Mouse (Mus musculus): ENCODE measurements around the gene Tcf23. TPM values are rescaled to one million over a fixed set of nuclear protein-coding genes. Genes with fewer than 3 reads are reported as not detected.

Gene Tcf23
- polyA plus RNA-seq, 1 experiment: not detected

GRCm38 (mm10) chr5:30934725-30935461, 33.6 kb upstream of the Tcf23 start:
- H3K4me1 ChIP-seq (ENCODE audit: control insufficient read depth, insufficient read depth, insufficient read length, low read length): no peaks in the 10 kb centered on the region
- H3K27ac ChIP-seq (replicated peaks; ENCODE audit: low read depth, low read length): no peak overlapping the region
- H3K4me3 ChIP-seq (ENCODE audit: insufficient read depth, low read depth, low read length): no peak overlapping the region

DNA sequence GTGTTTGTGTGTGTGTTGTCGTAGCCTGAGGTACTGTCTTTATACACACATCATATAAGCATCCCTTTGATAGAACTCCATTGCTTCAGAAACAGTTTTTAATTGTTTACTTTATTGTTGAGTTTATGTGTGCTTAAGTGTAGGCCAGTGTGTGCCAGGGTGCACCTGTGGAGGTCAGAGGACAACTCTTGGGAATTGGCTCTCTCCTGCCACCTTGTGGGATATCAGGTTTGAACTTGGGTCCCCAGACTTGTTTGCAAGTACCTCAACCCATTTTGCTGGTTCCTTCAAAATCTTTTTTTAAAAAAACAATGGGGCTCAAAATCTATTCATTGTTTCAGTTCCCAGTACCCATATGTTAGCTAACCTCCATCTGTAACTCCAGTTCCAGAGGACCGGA, 25.5 kb upstream of the Tcf23 start:
- no peak overlapping the region for H3K27ac ChIP-seq (replicated peaks; ENCODE audit: low read depth, low read length)
- 0 out of 2 replicates have a peak, but pooled peaks cover 4% of the 10 kb centered on the region for H3K4me1 ChIP-seq (ENCODE audit: control insufficient read depth, insufficient read depth, insufficient read length, low read length)
- no peak overlapping the region for H3K4me3 ChIP-seq (ENCODE audit: insufficient read depth, low read depth, low read length)

- Histone ChIP-seq H3K4me3 (ENCODE audit: insufficient read depth, low read depth, low read length) (no peak overlapping the region), H3K4me1 (ENCODE audit: control insufficient read depth, insufficient read depth, insufficient read length, low read length) (0 out of 2 replicates have a peak, but pooled peaks cover 10% of the 10 kb centered on the region), H3K27ac (replicated peaks; ENCODE audit: low read depth, low read length) (no peak overlapping the region)
Measured at GRCm38 (mm10) chr5:30944344-30944743, 24.1 kb upstream of the Tcf23 start.

- H3K4me1 ChIP-seq (ENCODE audit: control insufficient read depth, insufficient read depth, insufficient read length, low read length): 0 out of 2 replicates have a peak, but pooled peaks cover 10% of the 10 kb centered on the region
- no peak within 1 kb of the TSS for H3K27ac ChIP-seq (replicated peaks; ENCODE audit: low read depth, low read length)
- peak within 1 kb of the TSS; percentile 46 for H3K4me3 ChIP-seq (ENCODE audit: insufficient read depth, low read depth, low read length)
Measured at GRCm38 (mm10) chr5:30944956-30945781, 23.3 kb upstream of the Tcf23 start, which contains the start of gene Cgref1. Gene Cgref1, minus strand, starts transcription at chr5:30945591.

- peaks cover 20% of the 10 kb centered on the region for H3K4me1 ChIP-seq (ENCODE audit: control insufficient read depth, insufficient read depth, insufficient read length, low read length)
- peak overlapping the region; percentile 72 for H3K27ac ChIP-seq (replicated peaks; ENCODE audit: low read depth, low read length)
- H3K4me3 ChIP-seq (ENCODE audit: insufficient read depth, low read depth, low read length): no peak overlapping the region
Measured at GRCm38 (mm10) chr5:30948620-30949019, 19.8 kb upstream of the Tcf23 start.

DNA sequence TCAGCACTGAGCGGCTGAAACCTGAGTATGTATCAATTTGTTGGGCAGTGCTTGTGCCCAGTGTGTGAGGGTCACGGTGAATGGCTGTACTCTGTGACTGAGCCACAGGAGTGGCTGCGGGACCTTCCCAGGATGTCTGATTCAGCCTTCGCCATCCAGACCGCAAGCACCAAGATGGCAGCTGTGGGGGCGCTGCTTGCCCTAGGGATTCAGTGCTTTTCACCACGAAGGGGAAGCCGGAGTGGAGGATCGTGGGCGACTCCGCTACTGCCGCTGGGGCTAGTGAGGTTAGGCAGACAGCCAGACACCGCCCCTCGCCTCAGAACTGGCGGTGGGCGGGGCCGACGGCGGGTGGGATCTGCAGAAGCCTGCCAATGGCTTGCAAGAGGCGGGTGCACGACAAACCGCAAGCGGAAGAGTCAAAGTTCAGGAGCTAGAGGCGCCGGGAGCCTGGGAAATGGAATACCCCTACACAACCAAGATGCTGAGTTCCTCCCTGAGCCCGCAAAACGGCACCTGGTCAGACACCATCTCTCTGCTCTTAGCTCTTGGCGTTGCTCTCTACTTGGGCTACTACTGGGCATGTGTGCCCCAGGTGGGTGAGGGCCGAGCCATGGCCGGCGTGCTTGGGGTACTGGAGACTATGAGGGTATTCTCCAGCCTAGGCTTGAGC, 18.7 kb upstream of the Tcf23 start:
- Histone ChIP-seq H3K27ac (replicated peaks; ENCODE audit: low read depth, low read length) (peak overlapping the region; percentile 72), H3K4me1 (ENCODE audit: control insufficient read depth, insufficient read depth, insufficient read length, low read length) (peaks cover 20% of the 10 kb centered on the region), H3K4me3 (ENCODE audit: insufficient read depth, low read depth, low read length) (peak overlapping the region; percentile 84)

- Histone ChIP-seq H3K27ac (replicated peaks; ENCODE audit: low read depth, low read length) (0 out of 2 replicates have a peak overlapping the region, but pooled peaks have one; percentile 29), H3K4me1 (ENCODE audit: control insufficient read depth, insufficient read depth, insufficient read length, low read length) (peaks cover 18% of the 10 kb centered on the region), H3K4me3 (ENCODE audit: insufficient read depth, low read depth, low read length) (peak overlapping the region; percentile 84)
Measured at GRCm38 (mm10) chr5:30950451-30950850, 18.0 kb upstream of the Tcf23 start.

- peaks cover 16% of the 10 kb centered on the region for H3K4me1 ChIP-seq (ENCODE audit: control insufficient read depth, insufficient read depth, insufficient read length, low read length)
- H3K4me3 ChIP-seq (ENCODE audit: insufficient read depth, low read depth, low read length): no peak overlapping the region
- 0 out of 2 replicates have a peak overlapping the region, but pooled peaks have one; percentile 11 for H3K27ac ChIP-seq (replicated peaks; ENCODE audit: low read depth, low read length)
Measured at GRCm38 (mm10) chr5:30950922-30951321, 17.5 kb upstream of the Tcf23 start.

DNA sequence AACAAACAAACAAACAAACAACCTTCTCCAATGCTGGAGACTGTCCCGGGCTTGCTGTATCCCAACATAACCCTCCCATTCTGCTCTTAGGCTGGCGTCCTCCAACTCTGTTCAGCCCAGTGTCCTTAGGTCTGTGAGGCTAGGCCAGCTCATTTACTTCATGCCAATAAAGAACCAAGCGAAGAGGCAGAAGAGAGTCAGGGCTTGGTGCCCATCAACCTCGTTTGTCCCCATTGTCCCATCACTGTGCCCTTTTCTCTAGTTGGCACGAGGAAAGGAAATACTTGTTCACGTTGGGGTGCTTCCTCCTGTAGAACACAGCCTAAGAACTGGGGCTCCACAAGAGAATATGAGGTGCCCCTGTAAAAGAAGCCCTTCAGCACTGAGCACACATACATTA, 16.8 kb upstream of the Tcf23 start:
- Histone ChIP-seq H3K4me1 (ENCODE audit: control insufficient read depth, insufficient read depth, insufficient read length, low read length) (peaks cover 16% of the 10 kb centered on the region), H3K4me3 (ENCODE audit: insufficient read depth, low read depth, low read length) (no peak overlapping the region), H3K27ac (replicated peaks; ENCODE audit: low read depth, low read length) (no peak overlapping the region; the same call in 1 of the 2 replicates)

- Histone ChIP-seq H3K4me3 (ENCODE audit: insufficient read depth, low read depth, low read length) (no peak overlapping the region), H3K27ac (replicated peaks; ENCODE audit: low read depth, low read length) (no peak overlapping the region), H3K4me1 (ENCODE audit: control insufficient read depth, insufficient read depth, insufficient read length, low read length) (peaks cover 16% of the 10 kb centered on the region)
Measured at GRCm38 (mm10) chr5:30952551-30952950, 15.9 kb upstream of the Tcf23 start.

DNA sequence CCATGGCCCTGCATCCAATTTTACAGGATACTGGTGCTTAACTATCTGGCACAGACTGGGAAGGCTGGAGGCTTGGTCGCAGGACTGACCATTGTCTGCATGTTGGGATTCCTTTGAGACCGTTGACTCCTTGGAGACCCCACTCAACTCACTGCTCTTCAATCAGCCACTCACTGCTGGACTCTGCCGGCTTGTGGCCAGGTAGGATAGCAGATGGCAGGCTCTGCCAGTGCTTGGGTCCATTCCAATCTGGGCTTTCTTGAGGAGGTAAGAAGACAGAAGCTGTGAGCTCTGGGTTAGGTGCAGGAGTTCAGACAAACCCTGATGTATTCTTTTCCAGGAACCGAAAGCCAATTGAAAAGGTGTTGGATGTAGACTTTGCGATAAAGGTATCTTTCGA, 14.4 kb upstream of the Tcf23 start:
- no peak overlapping the region for H3K27ac ChIP-seq (replicated peaks; ENCODE audit: low read depth, low read length)
- no peak overlapping the region for H3K4me3 ChIP-seq (ENCODE audit: insufficient read depth, low read depth, low read length)
- H3K4me1 ChIP-seq (ENCODE audit: control insufficient read depth, insufficient read depth, insufficient read length, low read length): peaks cover 26% of the 10 kb centered on the region

GRCm38 (mm10) chr5:30954556-30954955, 13.9 kb upstream of the Tcf23 start:
- H3K4me3 ChIP-seq (ENCODE audit: insufficient read depth, low read depth, low read length): no peak overlapping the region
- peaks cover 26% of the 10 kb centered on the region for H3K4me1 ChIP-seq (ENCODE audit: control insufficient read depth, insufficient read depth, insufficient read length, low read length)
- no peak overlapping the region for H3K27ac ChIP-seq (replicated peaks; ENCODE audit: low read depth, low read length)

DNA sequence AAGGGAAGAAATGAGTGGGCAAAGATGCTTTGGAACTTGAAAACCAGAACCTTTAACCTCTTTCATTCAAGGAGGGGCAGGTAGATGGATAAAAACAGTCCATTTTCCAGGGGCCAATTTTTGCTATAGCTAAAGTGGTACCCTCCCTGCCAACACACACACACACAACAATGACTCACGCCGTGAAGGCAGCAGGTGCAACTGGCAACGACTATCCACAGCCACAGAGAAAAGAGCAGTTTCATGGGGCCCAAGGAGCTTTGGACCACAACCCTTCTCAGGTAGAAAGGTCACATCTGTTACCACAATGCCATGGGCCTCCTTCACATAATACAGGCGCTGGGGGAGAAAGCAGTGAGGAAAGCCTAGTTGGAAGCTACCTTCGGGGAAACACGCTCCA, 12.7 kb upstream of the Tcf23 start:
- Histone ChIP-seq H3K4me3 (ENCODE audit: insufficient read depth, low read depth, low read length) (no peak overlapping the region), H3K4me1 (ENCODE audit: control insufficient read depth, insufficient read depth, insufficient read length, low read length) (peaks cover 26% of the 10 kb centered on the region), H3K27ac (replicated peaks; ENCODE audit: low read depth, low read length) (no peak overlapping the region)

GRCm38 (mm10) chr5:30957891-30958290, 10.6 kb upstream of the Tcf23 start:
- no peak overlapping the region for H3K4me3 ChIP-seq (ENCODE audit: insufficient read depth, low read depth, low read length)
- no peak overlapping the region for H3K27ac ChIP-seq (replicated peaks; ENCODE audit: low read depth, low read length)
- H3K4me1 ChIP-seq (ENCODE audit: control insufficient read depth, insufficient read depth, insufficient read length, low read length): peaks cover 19% of the 10 kb centered on the region
